Mouse (Mus musculus) ES-Bruce4 (cell line): ENCODE measurements around the gene Slc30a5. TPM values are rescaled to one million over a fixed set of nuclear protein-coding genes. Genes with fewer than 3 reads are reported as not detected.
"Not testable (repeated sequence)": the region's sequence is repeated elsewhere in the genome, so short reads cannot be mapped to it uniquely, and the experiment has no call there.

Experiments
- H3K27ac ChIP-seq: 2 replicates; pipeline ENCODE4 v1.5.1; 2012; ENCODE audit warnings: low read length, inconsistent platforms; ENCODE audit not compliant: insufficient read depth
- H3K27me3 ChIP-seq: 2 replicates; pipeline ENCODE4 v1.6.1; 2012; ENCODE audit warnings: mild to moderate bottlenecking, low read length, inconsistent platforms; ENCODE audit not compliant: control insufficient read depth, poor library complexity, insufficient read depth, severe bottlenecking
- H3K36me3 ChIP-seq: 2 replicates; pipeline ENCODE4 v1.6.1; 2012; ENCODE audit warnings: inconsistent platforms, mild to moderate bottlenecking, low read length, moderate library complexity; ENCODE audit not compliant: control insufficient read depth, poor library complexity, insufficient read depth, severe bottlenecking
- H3K4me1 ChIP-seq: one replicate; pipeline ENCODE4 v1.8.1; 2011; ENCODE audit warnings: low read length; ENCODE audit not compliant: control insufficient read depth, insufficient read depth
- H3K4me3 ChIP-seq: 2 replicates; pipeline ENCODE4 v1.5.1; 2011; ENCODE audit warnings: low read depth, mild to moderate bottlenecking, low read length
- H3K9ac ChIP-seq: 2 replicates; pipeline ENCODE4 v1.6.1; 2012; ENCODE audit warnings: low read depth, mild to moderate bottlenecking, inconsistent platforms; ENCODE audit not compliant: poor library complexity, severe bottlenecking
- H3K9me3 ChIP-seq: replicated peaks from 2 replicates; pipeline ENCODE4 v1.6.1; 2012; ENCODE audit warnings: mild to moderate bottlenecking, low read length, inconsistent platforms; ENCODE audit not compliant: control insufficient read depth, poor library complexity, insufficient read depth, severe bottlenecking
- CTCF ChIP-seq: IDR thresholded peaks from one replicate; pipeline ENCODE4 v1.8.1; 2011; ENCODE audit warnings: low read depth, low read length
- EP300 ChIP-seq: IDR thresholded peaks from 2 replicates; pipeline ENCODE4 v1.6.1; 2011; ENCODE audit warnings: low read depth, low read length; ENCODE audit not compliant: insufficient read depth
- POLR2A ChIP-seq: IDR thresholded peaks from one replicate; pipeline ENCODE4 v1.8.1; 2011; ENCODE audit warnings: low read length; ENCODE audit not compliant: insufficient read depth
- polyA plus RNA-seq: library from polyadenylated mRNA; stranded (reverse); fragments of >200 nt; gene quantifications from 2 replicates; pipeline ENCODE4 v1.2.4, GENCODE M21; 2011; ENCODE audit warnings: low read depth; ENCODE audit not compliant: missing spikeins, insufficient read depth, insufficient read length

The Slc30a5 gene
- polyA plus RNA-seq, 1 experiment, result 54.5 TPM

- TF ChIP-seq CTCF, result no peak
- no peak for TF ChIP-seq EP300
- no peak for TF ChIP-seq POLR2A
- Histone ChIP-seq H3K9me3 (no peaks in the 10 kb centered on the region), H3K27ac (no peak overlapping the region), H3K4me3 (no peak overlapping the region), H3K36me3 (peaks cover 27% of the 10 kb centered on the region), H3K4me1 (no peaks in the 10 kb centered on the region), H3K27me3 (no peaks in the 10 kb centered on the region), H3K9ac (no peak overlapping the region)
These were observed 9.4 kb downstream of the Slc30a5 start for GRCm38 (mm10) chr13:100823863-100824262.

- H3K36me3 ChIP-seq, result peaks cover 52% of the 10 kb centered on the region
- no peak overlapping the region for H3K27ac ChIP-seq
- TF ChIP-seq CTCF (no peak), EP300 (no peak), POLR2A (no peak)
These were observed 18.8 kb downstream of the Slc30a5 start for GRCm38 (mm10) chr13:100814451-100814850.

GRCm38 (mm10) chr13:100805776-100806175 lies 27.5 kb downstream of the Slc30a5 start:
- H3K4me3 ChIP-seq, result no peak overlapping the region
- H3K27me3 ChIP-seq, result no peaks in the 10 kb centered on the region
- TF ChIP-seq POLR2A (no peak), CTCF (no peak), EP300 (no peak)
- peaks cover 45% of the 10 kb centered on the region for H3K36me3 ChIP-seq
- no peaks in the 10 kb centered on the region for H3K9me3 ChIP-seq
- H3K27ac ChIP-seq, result no peak overlapping the region
- H3K9ac ChIP-seq, result no peak overlapping the region
- H3K4me1 ChIP-seq, result no peaks in the 10 kb centered on the region

More at GRCm38 (mm10) chr13:100814451-100814850, 18.8 kb downstream of the Slc30a5 start:
- H3K9ac ChIP-seq, result no peak overlapping the region
- H3K9me3 ChIP-seq, result no peaks in the 10 kb centered on the region
- no peaks in the 10 kb centered on the region for H3K4me1 ChIP-seq
- H3K27me3 ChIP-seq, result no peaks in the 10 kb centered on the region
- no peak overlapping the region for H3K4me3 ChIP-seq

GRCm38 (mm10) chr13:100797171-100797570 lies 36.1 kb downstream of the Slc30a5 start:
- Histone ChIP-seq H3K9me3 (no peaks in the 10 kb centered on the region), H3K36me3 (peaks cover 3% of the 10 kb centered on the region), H3K27ac (no peak overlapping the region), H3K4me1 (no peaks in the 10 kb centered on the region), H3K27me3 (no peaks in the 10 kb centered on the region), H3K9ac (no peak overlapping the region), H3K4me3 (no peak overlapping the region)
- TF ChIP-seq EP300 (no peak), POLR2A (no peak), CTCF (no peak)

- peak; percentile 31; the same call in 1 of the 2 replicates for TF ChIP-seq EP300
- no peak for TF ChIP-seq CTCF
- 0 out of 2 replicates have a peak overlapping the region, but pooled peaks have one; percentile 0 for H3K9ac ChIP-seq
- peaks cover 3% of the 10 kb centered on the region for H3K4me1 ChIP-seq
- no peaks in the 10 kb centered on the region for H3K27me3 ChIP-seq
- no peak overlapping the region for H3K4me3 ChIP-seq
- peak overlapping the region; percentile 12 for H3K27ac ChIP-seq
- H3K36me3 ChIP-seq, result peaks cover 14% of the 10 kb centered on the region
- no peaks in the 10 kb centered on the region for H3K9me3 ChIP-seq
These were observed 44.1 kb downstream of the Slc30a5 start for GRCm38 (mm10) chr13:100789083-100789482.

GRCm38 (mm10) chr13:100788057-100788456 lies 45.2 kb downstream of the Slc30a5 start:
- H3K27me3 ChIP-seq, H3K9me3 ChIP-seq, H3K9ac ChIP-seq, H3K4me1 ChIP-seq, H3K4me3 ChIP-seq: not testable (repeated sequence)
- Histone ChIP-seq H3K36me3 (peaks cover 24% of the 10 kb centered on the region), H3K27ac (peak overlapping the region; percentile 64; the same call in 1 of the 2 replicates)
